Mouse (Mus musculus): Measurements from ENCODE around the gene Glis3.
A peak's percentile ranks its signal among the peaks of the same experiment; 100 is the strongest.

Gene Glis3

DNA sequence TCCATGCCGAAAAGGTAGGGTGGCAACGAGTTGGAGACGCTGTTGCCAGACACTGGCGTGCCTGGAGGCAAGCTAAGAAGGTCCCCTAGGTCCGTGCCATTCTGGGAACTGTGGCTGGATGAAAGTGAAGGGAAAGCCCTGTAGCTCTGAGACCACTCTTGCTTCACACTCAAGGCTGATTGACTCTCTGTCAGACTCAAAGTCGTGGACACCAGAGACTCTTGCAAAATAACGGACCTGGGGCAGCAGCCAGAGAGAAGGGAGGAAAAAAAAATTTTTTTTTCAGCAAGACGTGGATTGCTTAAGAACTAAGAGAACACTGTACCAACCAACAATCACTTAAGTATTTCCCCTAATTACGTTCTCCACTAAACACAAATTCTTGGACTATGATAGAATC, 148.1 kb downstream of the Glis3 start:
- no peak for DNase-seq

GRCm38 (mm10) chr19:28530846-28531245, 149.0 kb downstream of the Glis3 start:
- no peak for DNase-seq

- no peak for DNase-seq
These were observed 150.9 kb downstream of the Glis3 start for GRCm38 (mm10) chr19:28529006-28529405.

GRCm38 (mm10) chr19:28527446-28527845, 152.4 kb downstream of the Glis3 start:
- DNase-seq = no peak

- DNase-seq = no peak
These were observed 154.5 kb downstream of the Glis3 start for GRCm38 (mm10) chr19:28525331-28525730.

GRCm38 (mm10) chr19:28522289-28522688, 157.6 kb downstream of the Glis3 start:
- no peak for DNase-seq

DNA sequence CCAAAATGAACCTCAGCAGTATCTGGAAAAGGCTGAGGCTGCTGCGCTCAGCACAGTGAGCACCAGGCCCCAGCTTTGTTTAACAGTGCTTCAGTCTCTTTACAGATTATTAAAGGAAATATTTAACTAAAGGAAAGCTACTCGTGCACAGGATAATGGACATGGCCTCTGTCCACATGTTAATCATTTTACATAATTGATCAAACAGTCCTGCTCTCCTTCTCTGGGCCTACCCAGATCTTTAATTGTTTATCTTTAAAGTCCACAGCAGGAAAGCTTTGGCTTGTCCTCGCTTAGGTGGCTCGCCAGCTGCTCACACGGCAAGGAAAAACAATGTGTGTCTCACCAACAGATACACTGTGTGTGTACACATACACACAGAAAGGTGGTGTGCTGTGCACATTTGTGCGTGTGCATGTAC, 159.1 kb downstream of the Glis3 start:
- peak; percentile 49 for DNase-seq

DNA sequence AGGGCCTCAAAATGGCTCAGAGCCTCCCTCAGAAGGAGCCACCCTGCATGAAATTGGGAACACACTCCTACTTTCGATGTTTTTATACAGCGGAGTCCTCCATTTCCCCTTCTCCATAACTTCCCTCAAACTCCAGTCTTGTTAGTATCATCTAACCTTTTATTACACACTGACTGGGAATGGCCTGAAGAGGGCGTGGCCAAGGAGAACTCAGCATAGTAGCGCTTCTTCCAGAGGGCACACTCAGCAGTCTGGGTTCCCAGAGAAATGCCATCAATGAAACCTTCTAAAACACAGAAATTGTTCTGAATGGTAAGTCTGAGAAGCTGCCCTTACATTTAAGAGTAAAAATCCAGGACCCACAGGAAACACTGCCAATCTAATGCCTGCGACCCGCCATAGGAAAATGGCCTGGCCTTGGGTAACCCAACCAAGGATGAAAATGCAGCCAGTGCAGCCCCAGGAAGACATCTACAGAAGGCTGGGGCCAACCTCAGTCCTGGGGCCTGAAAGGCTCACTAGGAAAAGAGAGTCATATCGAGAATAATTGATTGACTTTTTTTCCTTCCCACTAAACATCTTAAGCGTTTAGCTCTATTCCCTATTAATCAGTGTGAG, 159.6 kb downstream of the Glis3 start:
- no peak for DNase-seq

DNA sequence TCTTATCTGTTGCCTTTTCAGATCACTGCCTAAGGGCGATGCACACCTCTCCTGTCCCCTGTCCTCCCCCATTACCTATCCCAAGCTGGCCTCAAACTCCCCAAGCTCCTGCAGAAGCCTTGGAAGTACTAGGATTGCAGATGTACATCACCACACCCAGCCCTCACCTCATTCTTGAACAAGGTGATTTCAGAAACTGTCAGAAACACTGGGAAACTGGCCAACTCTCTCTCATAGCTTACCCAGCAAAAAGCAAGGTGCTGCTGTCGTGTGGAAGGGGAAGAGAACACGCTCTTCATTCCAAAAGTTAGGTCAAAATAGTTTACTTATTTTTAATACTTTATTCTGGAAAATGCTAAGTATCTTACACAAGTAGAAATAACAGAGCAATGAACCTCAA, 160.6 kb downstream of the Glis3 start:
- peak; percentile 69 for DNase-seq

DNA sequence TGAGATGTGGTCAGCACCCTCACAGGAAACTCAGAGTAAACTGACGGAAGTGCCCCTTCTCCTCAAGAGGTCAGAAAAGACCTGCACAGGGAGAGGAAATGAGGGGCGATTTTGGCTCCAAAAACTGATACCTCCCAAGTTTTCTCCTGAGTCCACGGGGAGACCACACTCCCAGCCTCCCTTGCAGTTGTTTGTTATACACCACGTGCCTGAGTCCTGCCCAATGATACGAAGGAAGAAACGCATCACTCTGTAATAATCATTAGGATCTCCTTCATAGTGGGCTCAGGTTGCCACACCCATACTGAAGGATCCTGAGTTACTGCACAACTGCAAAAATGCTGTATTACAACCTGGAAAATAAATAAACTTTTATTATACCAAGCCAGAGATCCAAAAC, 161.0 kb downstream of the Glis3 start:
- DNase-seq = no peak

DNA sequence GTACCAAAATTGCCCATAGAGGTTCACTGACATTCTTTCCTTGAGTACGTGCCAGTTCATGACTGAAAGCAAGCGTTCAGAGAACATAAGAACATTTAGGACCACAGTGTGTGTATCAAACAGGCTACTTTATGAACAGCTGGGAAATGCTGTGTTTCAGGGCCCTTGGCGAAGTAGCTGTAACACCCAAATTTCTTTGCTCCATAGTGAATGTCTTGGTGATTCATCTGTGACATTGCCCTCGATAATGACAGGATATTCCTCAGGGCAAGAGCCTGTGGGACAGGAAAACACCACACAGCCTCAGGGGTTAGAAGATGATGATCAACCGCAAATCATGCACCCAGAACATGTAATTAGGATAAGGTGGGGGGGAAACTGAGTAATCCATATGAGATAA, 161.6 kb downstream of the Glis3 start:
- no peak for DNase-seq

DNA sequence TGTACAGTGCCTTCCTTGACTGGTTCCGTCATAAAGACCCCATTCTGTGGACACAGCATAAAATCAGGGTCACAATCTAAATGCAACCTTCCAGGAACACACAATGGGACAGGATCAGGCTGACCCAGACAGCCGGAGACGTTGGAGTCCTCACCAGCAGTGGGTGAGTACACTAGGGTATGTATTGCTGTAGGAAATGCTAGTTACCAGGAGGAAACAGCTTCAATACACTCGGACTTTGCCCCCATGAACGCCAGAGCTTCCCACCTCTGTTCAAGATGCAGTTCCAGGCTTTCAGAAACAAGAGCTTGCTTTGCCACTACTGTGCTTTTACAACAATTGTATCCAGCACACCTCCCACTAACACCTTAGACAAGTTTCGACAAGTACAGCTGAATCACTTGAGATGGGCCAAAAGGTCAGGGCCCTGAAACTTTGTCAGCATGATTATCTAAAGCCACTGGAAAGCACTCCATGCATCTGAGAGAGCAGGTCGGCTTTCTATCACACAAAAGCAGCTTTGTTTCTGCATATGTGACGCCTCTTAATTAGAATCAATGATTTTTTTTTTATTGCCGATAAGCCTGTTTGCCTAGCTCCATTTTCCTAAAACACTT, 162.3 kb downstream of the Glis3 start:
- DNase-seq = no peak

GRCm38 (mm10) chr19:28516487-28516886, 163.4 kb downstream of the Glis3 start:
- no peak for DNase-seq

DNA sequence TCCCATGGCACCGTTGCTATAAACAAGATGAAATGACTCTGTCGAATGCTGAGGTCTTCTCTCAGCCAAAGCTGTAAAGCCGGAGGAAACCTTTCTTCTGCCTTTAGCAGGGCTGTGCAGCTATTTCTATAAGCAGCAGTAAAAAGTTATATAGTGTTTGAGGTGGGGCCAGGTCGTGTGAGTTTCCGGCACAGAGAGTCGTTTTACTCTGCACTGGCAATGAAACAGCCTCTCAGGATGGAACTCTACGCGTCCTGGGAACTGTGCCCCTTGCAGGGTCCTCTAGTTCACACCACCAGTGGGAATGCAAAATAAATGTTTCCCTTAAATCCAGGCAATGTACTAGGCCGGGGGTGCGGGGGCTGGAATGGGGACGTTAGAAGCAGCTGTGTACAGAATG, 167.4 kb downstream of the Glis3 start:
- DNase-seq = no peak

DNA sequence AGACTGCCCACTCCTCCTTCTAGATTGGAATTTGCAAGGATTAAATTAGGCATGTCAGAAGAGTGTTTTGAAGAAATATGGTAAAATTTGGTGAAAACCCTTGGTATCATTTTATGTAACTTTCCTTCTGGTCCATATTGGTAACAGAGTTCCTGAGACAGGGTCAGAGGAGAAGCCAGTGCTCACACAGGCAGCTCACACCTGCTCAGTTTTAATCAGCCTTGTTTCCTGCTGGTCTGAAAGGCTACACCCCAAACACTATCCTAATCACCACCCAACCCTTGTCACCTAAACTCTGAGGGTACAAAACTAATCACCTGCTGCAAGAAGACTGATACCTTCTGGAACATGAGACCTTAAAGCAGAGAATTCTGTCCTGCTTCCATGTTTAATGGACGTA, 168.0 kb downstream of the Glis3 start:
- no peak for DNase-seq

GRCm38 (mm10) chr19:28505376-28505775, 174.5 kb downstream of the Glis3 start:
- DNase-seq = no peak

GRCm38 (mm10) chr19:28503011-28503410, 176.9 kb downstream of the Glis3 start:
- DNase-seq = no peak

- peak; percentile 56 for DNase-seq
These were observed 178.9 kb downstream of the Glis3 start for GRCm38 (mm10) chr19:28500975-28501374.

- DNase-seq = no peak
These were observed 179.4 kb downstream of the Glis3 start for GRCm38 (mm10) chr19:28500505-28500904.

DNA sequence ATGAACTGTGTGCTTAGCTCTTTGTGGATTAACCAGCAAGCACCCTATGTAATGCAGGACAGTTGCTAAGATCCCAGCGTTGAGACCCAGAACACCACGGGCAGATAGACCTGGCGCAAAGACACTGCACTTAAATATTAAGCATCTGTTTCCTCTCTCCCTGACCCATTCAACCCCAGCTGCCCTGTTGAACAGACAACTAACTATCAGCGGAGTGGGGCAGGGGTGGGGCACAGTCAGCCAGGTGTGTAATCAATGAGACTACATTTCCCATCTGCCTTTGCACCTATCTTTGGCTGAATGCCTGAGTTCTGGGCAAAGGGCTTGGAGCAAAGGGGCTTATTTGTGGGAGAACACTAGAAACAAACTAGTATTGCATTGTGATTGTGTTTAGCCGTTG, 180.1 kb downstream of the Glis3 start:
- DNase-seq = peak; percentile 37

GRCm38 (mm10) chr19:28495926-28496325, 184.0 kb downstream of the Glis3 start:
- no peak for DNase-seq

DNA sequence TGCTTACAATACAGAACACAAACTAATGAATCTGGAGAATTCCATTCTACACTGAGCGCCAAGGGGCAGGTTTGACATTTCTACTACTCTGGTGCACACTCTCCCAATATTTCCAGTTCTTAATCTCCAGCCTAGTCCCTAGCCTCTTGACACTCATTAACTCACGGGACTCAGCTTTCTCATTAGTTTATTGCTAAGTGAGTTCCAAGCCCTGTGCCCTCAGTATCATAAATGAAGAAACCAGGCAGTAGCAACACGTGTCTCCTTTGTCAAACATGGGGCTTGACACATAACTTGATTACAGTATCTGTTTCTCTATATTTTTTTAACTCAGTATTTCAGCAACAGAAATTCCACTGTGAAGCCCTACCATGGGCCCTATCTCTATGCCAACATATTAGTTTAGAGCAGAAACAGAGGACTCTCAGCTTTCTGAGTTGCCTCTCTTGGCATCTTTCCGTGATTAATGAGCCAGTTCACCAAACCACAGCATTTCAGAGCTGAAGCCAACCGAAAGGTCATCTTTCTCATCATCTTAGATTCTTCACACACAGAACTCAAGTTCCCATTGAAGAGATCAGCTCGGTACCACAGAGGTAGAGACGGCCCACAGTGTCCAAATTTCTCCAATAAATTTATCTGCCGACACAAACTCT, 186.1 kb downstream of the Glis3 start:
- DNase-seq = peak; percentile 29

GRCm38 (mm10) chr19:28478055-28478454, 201.8 kb downstream of the Glis3 start:
- DNase-seq = no peak

GRCm38 (mm10) chr19:28477326-28477863, 202.5 kb downstream of the Glis3 start:
- DNase-seq = peak; percentile 9

Data from kidney, postnatal 14 days (tissue).